Mouse (Mus musculus): ENCODE measurements around the gene Gm17018.

Gene Gm17018

DNA sequence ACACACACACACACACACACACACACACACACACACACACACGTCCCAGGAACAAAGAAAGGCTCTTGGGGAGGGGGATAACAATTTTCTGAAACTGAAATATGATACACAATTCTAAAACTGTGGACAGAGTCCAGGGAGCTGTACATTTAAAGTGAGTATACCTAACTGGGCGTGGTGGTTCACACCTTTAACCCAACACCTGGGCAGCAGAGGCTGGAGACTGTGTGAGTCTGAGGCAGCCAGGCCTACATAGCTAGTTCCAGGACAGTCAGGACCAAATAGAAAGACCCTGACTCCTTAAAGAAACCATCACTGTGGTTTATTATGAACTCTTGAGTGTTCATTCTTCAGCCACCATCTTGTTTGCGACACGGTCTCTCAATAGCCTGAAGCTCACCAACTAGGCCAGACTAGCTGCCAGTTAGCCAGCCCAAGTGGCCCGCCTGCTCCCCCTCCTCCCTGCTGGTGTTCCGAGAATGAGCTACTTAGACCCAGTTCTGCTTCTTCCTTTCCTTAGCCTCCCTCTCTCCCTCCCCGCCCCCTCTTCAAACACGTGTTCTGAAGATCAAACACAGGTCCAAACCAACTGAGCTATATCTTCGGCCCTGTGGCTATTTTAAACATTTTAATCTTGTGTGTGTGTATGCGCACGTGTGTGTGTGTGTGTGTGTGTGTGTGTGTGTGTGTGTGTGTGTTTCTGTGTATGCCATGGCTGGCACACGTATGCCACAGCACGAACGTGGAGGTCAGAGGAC lies 59.5 kb downstream of the Gm17018 start:
- no peak for DNase-seq (ENCODE audit: extremely low read depth, insufficient read length, low spot score)

DNA sequence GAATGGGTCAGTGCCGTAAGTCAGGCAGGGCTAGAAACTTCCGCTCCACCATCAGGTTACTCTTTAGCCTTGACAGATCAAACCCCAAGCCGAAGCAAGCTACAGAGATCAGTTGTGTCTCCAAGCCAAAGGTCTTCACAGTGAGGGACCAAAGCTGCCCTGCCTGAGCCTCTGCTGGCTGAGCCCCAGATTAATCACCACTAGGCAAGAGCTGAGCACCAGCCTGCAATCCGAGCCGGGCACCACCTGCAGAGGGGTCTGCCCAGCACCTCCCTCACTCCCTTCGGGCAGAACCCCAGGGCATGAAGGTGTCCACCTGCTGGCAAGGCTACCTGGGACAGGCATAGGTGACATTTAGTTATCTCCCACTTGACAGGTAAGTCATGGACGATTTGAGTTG lies 60.6 kb downstream of the Gm17018 start:
- DNase-seq (ENCODE audit: extremely low read depth, insufficient read length, low spot score) = no peak

DNA sequence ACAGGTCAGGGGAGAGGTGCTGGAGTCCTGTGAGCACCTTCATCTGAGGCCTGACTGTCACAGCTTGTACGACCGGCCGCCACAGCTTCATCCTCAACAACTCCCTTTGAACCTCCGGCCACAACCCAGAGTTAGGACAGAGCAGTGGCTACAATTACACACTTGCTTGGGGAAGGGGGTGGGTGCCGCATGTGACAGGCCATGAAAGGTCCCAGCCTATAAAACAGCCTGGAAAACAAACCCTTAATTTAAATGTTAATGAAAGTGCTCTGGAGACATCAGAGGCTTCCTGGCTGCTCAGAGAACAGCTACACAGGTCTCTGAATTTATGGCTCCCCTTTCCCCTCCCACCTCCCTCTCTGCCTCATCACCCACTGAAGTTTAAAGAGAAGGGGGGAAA lies 61.7 kb downstream of the Gm17018 start:
- DNase-seq (ENCODE audit: extremely low read depth, insufficient read length, low spot score) = no peak

DNA sequence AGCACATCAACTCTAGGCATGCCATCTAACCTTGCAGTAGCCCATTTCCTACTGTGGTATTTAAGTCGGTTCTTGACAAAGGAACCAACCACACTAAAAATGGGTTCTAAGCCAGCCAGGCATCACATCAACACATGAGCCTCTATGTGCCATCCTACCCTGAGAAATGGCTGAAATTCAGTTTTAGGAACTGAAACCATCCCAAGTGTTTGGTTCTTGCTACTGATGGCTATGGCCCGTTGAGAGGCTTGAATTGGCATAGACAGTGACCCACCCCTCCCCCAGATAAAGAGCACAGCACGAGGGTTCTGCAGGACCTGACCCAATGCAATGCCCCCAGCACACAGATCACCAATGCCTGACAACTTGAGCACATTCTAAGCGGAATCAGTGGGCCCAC lies 63.3 kb downstream of the Gm17018 start:
- DNase-seq (ENCODE audit: extremely low read depth, insufficient read length, low spot score) = no peak

DNA sequence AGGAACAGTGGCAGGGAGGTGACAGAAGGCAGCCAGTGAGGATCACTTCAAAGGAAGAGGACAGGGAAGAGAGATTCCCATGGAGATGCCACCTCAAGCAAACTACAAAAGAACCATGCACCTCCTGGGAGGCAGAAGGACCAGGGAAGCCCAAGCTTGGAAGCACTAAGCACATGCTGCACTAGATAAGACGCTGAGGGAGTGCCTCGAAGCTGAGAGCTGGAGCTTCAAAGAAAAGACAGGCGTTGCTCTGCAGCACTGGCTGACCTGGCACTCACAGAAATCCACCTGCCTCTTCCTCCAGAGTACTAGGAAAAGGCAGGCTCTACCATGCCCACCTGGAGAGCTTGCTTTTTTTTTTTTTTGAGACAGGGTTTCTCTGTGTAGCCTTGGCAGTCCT lies 66.6 kb downstream of the Gm17018 start:
- no peak for DNase-seq (ENCODE audit: extremely low read depth, insufficient read length, low spot score)

DNA sequence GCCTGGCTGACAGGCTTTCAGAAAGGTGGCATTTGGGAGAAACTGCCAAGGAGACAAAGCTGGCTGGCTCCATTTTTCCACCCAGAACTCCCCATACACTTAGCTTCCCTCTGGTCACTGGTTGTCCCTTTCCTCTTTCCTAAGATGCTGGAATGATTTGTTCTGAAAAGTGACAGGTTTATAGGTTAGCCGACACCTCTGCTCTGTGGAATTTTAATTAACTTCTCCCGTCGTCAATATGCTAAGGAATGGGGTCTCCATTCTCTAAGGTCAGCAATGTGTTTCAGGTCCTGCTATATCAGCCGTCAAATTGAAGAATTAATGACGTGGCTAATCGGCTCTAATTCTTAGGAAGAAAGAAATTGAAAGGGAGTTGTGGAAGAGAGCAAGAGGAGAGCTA lies 68.2 kb downstream of the Gm17018 start:
- DNase-seq (ENCODE audit: extremely low read depth, insufficient read length, low spot score) = no peak

DNA sequence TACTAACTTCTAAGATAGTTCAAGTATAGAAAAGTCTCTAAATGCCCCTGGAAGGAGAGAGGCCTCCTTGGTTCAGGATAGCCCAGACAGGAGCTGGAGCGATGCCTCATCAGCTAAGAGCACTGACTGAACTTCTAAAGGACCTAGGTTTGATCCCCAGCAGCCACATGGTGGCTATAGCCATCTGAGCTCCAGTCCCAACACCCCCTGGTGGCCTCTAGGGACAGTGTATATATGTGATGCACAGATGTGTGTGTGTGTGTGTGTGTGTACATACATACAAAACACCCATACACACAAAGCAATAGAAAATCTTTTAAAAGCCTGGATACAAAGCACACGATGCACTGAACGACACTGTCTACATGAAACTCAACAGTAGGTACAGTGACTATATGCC lies 68.8 kb downstream of the Gm17018 start:
- DNase-seq (ENCODE audit: extremely low read depth, insufficient read length, low spot score) = no peak

All from 3134 (cell line).